Mouse (Mus musculus) small intestine, adult 2 months (tissue): Measurements from ENCODE around the gene Sowaha. TPM values are rescaled to one million over a fixed set of nuclear protein-coding genes. Genes with fewer than 3 reads are reported as not detected.

ENCODE experiments used
- H3K27ac ChIP-seq: fragments of 200-500 bp; 2 replicates; pipeline ENCODE4 v1.5.1; 2012; ENCODE audit warnings: low read depth, low read length, control low read depth, inconsistent platforms; ENCODE audit not compliant: insufficient read depth
- H3K27me3 ChIP-seq: fragments of 200-500 bp; 2 replicates; pipeline ENCODE4 v1.6.1; 2012; ENCODE audit warnings: mild to moderate bottlenecking, moderate library complexity, low read length, inconsistent platforms; ENCODE audit not compliant: control insufficient read depth, insufficient read depth
- H3K36me3 ChIP-seq: fragments of 200-500 bp; 2 replicates; pipeline ENCODE4 v1.6.1; 2012; ENCODE audit warnings: mild to moderate bottlenecking, low read length, control low read depth, inconsistent platforms; ENCODE audit not compliant: control insufficient read depth, insufficient read depth
- H3K4me1 ChIP-seq: fragments of 200-500 bp; 2 replicates; pipeline ENCODE4 v1.6.1; 2012; ENCODE audit warnings: low read length, inconsistent platforms, mixed read lengths; ENCODE audit not compliant: control insufficient read depth, insufficient read depth, insufficient read length
- H3K4me3 ChIP-seq: fragments of 200-500 bp; 2 replicates; pipeline ENCODE4 v1.5.1; 2012; ENCODE audit warnings: low read depth, mild to moderate bottlenecking, control low read depth, inconsistent platforms, low read length, moderate library complexity
- CTCF ChIP-seq: fragments of 200-500 bp; IDR thresholded peaks from 2 replicates; pipeline ENCODE4 v1.5.1; 2012; ENCODE audit warnings: low read depth, mild to moderate bottlenecking, control low read depth, inconsistent platforms, low read length, moderate library complexity, mixed read lengths; ENCODE audit not compliant: insufficient replicate concordance, insufficient read length; ENCODE audit errors: extremely low read depth
- POLR2A ChIP-seq: fragments of 200-500 bp; IDR thresholded peaks from 2 replicates; pipeline ENCODE4 v1.6.1; 2012; ENCODE audit warnings: low read depth, mild to moderate bottlenecking, control low read depth, inconsistent platforms, low read length, moderate library complexity
- WGBS: fragments of 180-500 bp; shearing (Covaris S2); methylation state at CpG from one replicate; pipeline ENCODE4 v1.1.7; 2018; 5-methylcytosine and 5-hydroxymethylcytosine counted together
- polyA plus RNA-seq: library from polyadenylated mRNA; depleted of rRNA; stranded (reverse); fragments of >200 nt; gene quantifications from 2 replicates; pipeline ENCODE4 v1.2.3, GENCODE M21; 2012

The Sowaha gene
- polyA plus RNA-seq, 1 experiment, result 61.2 TPM

DNA sequence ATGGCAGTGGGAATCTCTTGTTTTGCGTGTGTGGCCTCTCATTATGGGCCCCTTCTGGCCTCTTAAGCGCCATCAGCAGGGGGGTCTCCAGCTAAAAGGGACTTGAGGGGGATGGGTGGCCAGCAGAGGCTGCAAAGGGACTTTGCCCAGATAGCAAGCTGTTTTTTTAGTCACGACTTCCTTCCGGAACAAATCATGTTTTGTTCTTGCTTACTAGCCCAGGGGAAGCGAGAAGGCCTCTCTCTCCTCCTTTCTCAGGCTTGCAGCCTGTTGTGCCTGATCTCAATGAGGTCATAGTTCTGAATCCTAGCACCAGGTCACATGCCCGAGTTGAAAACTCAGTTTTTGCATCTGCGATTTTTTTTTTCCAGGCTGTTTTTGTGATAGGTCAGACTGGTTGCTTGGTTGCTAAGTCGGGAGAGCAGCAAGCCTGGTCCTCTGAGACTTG is 11.9 kb upstream of the Sowaha start:
- H3K27ac ChIP-seq, result no peak overlapping the region
- peaks cover 8% of the 10 kb centered on the region; the same call in 1 of the 2 replicates for H3K4me1 ChIP-seq
- 34% methylated on average over 8 of the region's 8 CpGs for WGBS
- no peak overlapping the region for H3K4me3 ChIP-seq
- H3K27me3 ChIP-seq, result no peaks in the 10 kb centered on the region
- H3K36me3 ChIP-seq, result no peaks in the 10 kb centered on the region
- TF ChIP-seq POLR2A (no peak), CTCF (no peak)

DNA sequence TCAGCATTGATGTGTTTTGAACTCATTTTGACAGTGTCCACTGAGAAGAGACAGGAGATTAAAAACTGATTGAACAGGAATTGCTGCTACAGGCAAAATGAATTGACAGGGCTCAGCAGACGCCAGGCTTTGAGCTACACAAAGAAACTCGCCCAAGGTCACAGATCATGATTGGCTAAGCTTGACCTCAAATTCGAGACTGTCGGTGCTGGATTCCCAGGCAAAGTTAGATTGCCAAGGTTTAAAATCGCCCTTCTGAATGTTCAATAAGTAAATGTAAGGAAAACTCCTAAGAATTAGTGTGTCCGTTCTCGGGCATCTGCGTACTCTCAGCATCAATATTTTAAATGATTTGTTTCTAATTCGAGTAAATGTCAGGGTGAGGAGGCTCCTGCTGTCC is 9.3 kb upstream of the Sowaha start:
- TF ChIP-seq CTCF (no peak), POLR2A (no peak)
- WGBS, result 89% methylated on average over 9 of the region's 9 CpGs
- H3K4me3 ChIP-seq, result no peak overlapping the region
- H3K27me3 ChIP-seq, result no peaks in the 10 kb centered on the region
- H3K4me1 ChIP-seq, result peaks cover 10% of the 10 kb centered on the region; the same call in 1 of the 2 replicates
- H3K36me3 ChIP-seq, result no peaks in the 10 kb centered on the region
- no peak overlapping the region for H3K27ac ChIP-seq

DNA sequence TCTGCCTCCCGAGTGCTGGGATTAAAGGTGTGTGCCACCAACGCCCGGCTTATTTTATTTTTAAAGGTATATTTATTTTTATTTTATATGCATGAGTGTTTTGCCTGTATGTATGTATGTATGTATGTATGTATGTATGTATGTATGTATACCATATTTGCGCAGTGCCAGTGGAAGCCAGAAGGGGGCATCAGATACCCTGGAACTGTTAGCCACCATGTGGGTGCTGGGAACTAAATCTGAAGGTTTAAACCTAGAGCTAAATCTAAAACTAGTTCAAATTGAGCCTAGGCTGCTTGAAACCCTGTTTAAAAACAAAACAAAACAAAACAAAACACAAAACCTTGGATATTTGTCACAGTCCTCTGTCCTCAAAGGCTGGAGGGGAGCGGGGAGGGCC is 8.9 kb upstream of the Sowaha start:
- Histone ChIP-seq H3K36me3 (no peaks in the 10 kb centered on the region), H3K4me3 (no peak overlapping the region), H3K27me3 (no peaks in the 10 kb centered on the region), H3K4me1 (peaks cover 10% of the 10 kb centered on the region; the same call in 1 of the 2 replicates), H3K27ac (no peak overlapping the region)
- TF ChIP-seq POLR2A (no peak), CTCF (no peak)
- WGBS, result 98% methylated on average over 5 of the region's 5 CpGs

DNA sequence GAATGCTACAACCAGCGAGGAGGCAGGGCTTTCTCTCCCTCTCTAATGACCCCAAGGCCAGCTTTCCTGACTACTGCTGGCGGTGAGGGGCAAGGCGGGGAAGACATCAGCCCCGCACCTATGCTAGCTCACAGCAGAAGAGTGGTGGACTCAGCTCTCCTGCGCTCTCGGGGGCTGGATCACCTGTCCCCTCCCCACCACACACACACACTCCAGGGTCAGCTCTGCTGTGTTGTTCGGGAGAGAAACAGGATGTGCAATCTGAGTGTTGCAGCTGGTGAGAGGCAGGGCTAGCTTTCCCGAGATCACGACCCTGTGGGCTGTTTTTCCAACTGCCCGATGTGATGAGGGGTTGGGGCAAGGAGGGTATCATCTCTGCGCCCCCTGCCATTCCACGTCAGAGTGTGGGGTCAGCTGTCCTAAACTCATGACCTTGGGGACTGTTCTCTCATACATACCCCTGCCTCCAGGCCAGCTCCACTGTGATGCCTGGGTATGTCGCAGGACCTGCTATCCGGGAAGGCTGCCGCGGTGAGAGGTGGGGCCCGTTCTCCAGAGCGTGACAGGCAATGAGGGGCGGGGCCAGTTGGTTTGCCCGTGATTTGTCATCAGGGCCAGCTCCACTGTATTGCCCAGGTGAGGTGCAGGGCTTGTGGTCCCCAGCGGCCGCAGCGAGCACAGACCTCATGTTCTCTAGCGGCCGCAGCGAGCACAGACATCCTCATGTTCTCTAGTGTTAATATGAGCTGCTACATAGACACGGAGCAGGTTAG is 6.9 kb upstream of the Sowaha start:
- no peaks in the 10 kb centered on the region for H3K36me3 ChIP-seq
- TF ChIP-seq CTCF (no peak), POLR2A (no peak)
- peak overlapping the region; percentile 37 for H3K4me3 ChIP-seq
- 18% methylated on average over 27 of the region's 27 CpGs for WGBS
- H3K27ac ChIP-seq, result no peak overlapping the region
- no peaks in the 10 kb centered on the region for H3K27me3 ChIP-seq
- H3K4me1 ChIP-seq, result peaks cover 14% of the 10 kb centered on the region; the same call in 1 of the 2 replicates

DNA sequence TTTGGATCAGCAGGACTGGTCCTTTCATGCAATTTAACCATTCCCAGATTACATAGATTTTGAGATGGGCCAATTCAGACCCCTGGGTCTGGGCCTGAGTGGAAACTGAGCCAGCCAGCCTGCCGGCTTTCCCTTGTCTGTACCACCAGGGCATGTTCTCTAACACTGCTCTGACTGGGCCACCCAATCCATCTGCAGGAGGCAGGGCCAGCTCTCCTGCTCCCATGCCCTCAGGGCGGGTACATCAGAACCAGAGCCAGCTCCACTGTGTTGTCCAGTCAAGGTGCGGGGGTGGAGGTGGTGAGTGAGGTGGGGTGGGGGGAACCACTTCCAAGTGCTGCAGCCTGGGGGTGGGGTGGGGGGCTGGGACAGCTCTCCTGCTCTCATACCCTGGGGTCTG is 6.3 kb upstream of the Sowaha start:
- no peak overlapping the region for H3K4me3 ChIP-seq
- TF ChIP-seq POLR2A, result no peak
- TF ChIP-seq CTCF, result no peak
- 87% methylated on average over 3 of the region's 3 CpGs for WGBS

DNA sequence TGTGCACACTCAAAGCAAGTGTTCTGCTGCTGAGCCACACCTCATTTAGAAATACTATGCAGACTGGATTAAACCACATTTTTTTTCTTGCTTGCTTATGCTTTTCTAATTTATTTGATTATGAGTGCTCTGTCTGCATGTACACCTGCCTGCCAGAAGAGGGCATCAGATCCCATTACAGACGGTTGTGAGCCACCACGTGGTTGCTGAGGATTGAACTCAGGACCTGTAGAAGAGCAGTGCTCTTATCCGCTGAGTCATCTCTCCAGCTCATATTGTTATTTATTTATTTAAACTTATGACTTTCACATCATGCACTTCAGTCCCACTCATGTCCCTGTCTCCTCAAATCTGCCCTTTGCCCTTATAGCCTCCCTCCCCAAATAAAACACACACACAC is 5.6 kb upstream of the Sowaha start:
- Histone ChIP-seq H3K36me3 (no peaks in the 10 kb centered on the region), H3K27ac (no peak overlapping the region), H3K4me3 (no peak overlapping the region), H3K27me3 (no peaks in the 10 kb centered on the region), H3K4me1 (peaks cover 11% of the 10 kb centered on the region; the same call in 1 of the 2 replicates)
- WGBS, result 40% methylated on average over 3 of the region's 3 CpGs
- no peak for TF ChIP-seq POLR2A
- TF ChIP-seq CTCF, result peak; percentile 37; the same call in 1 of the 2 replicates

More for the DNA sequence above, 6.3 kb upstream of the Sowaha start:
- Histone ChIP-seq H3K36me3 (no peaks in the 10 kb centered on the region), H3K4me1 (peaks cover 11% of the 10 kb centered on the region; the same call in 1 of the 2 replicates), H3K27me3 (no peaks in the 10 kb centered on the region), H3K27ac (no peak overlapping the region)

DNA sequence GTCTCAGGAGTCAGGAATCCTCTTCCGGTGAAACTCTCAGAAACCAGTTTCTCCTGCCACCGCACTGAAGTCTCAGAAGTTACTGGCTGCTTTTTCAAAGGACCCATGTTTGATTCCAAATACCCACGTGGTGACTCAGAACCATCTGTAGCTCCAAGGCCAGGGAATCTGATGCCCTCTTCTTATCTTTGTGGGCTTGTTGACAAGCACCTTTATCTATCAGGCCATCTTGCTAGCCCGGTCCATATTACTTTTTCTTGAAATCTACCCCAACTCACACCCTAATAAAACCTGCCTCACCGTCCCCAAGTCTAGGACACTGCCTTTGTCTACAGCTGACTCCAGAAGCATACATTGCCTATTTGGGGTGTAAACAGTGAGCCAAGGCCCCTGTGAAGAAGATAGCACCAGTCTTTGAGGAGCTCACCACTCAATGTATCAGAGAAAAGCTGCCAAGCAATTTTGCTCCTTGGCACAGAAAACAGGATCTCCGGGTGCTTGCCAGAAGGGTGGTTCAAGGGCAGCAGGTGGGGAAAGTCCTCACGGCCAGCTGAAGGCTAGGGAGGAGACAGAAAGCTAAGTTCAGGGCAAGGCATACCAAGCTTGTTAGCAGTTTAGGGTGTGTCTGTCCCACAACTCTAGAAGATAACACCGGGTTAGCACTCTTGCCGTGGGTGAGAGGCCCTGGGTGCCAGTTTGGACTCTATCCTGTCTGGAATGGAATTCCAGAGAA is 3.3 kb upstream of the Sowaha start:
- no peak overlapping the region for H3K4me3 ChIP-seq
- TF ChIP-seq CTCF, result no peak
- TF ChIP-seq POLR2A, result no peak
- H3K4me1 ChIP-seq, result peaks cover 12% of the 10 kb centered on the region
- H3K27ac ChIP-seq, result peak overlapping the region; percentile 100
- no peaks in the 10 kb centered on the region; the same call in 1 of the 2 replicates for H3K27me3 ChIP-seq
- no peaks in the 10 kb centered on the region for H3K36me3 ChIP-seq
- 32% methylated on average over 9 of the region's 9 CpGs for WGBS
